Mouse (Mus musculus) lung, postnatal 25 days (tissue): ENCODE measurements at regions not wholly inside any gene's neighbourhood (a gene's known extent, or its start where the extent isn't known, plus 50 kb on each side); places are given as distances from the start of the nearest gene placed in this dataset.
A peak's percentile ranks its signal among the peaks of the same experiment; 100 is the strongest.

Experiments used
- DNase-seq: peaks from one replicate; pipeline ENCODE4 v3.0.0; 2022; ENCODE audit warnings: low spot score

GRCm38 (mm10) chr2:170294657-170295056 is 133.0 kb downstream of the Bcas1 start:
- DNase-seq = no peak

GRCm38 (mm10) chr2:170291841-170292655 is 135.6 kb downstream of the Bcas1 start:
- peak; percentile 54 for DNase-seq

GRCm38 (mm10) chr2:170289378-170289960 is 138.2 kb downstream of the Bcas1 start:
- DNase-seq = no peak

GRCm38 (mm10) chr2:170288787-170289186 is 138.9 kb downstream of the Bcas1 start:
- no peak for DNase-seq

- DNase-seq = no peak
Measured at GRCm38 (mm10) chr2:170288196-170288595, 139.4 kb downstream of the Bcas1 start.

GRCm38 (mm10) chr2:170287301-170287885 is 139.5 kb upstream of the Zfp217 start:
- DNase-seq = peak; percentile 68

GRCm38 (mm10) chr2:170286773-170287172 is 138.9 kb upstream of the Zfp217 start:
- no peak for DNase-seq

- no peak for DNase-seq
Measured at GRCm38 (mm10) chr2:170282463-170282862, 134.6 kb upstream of the Zfp217 start.

- DNase-seq = no peak
Measured at GRCm38 (mm10) chr2:170281311-170282008, 133.6 kb upstream of the Zfp217 start.

GRCm38 (mm10) chr2:170280733-170281132 is 132.8 kb upstream of the Zfp217 start:
- DNase-seq = no peak

- no peak for DNase-seq
Measured at GRCm38 (mm10) chr2:170277896-170278295, 130.0 kb upstream of the Zfp217 start.

- DNase-seq = no peak
Measured at GRCm38 (mm10) chr2:170277182-170277767, 129.4 kb upstream of the Zfp217 start.

- DNase-seq = no peak
Measured at GRCm38 (mm10) chr2:170275687-170276086, 127.8 kb upstream of the Zfp217 start.

- no peak for DNase-seq
Measured at GRCm38 (mm10) chr2:170269926-170270577, 122.1 kb upstream of the Zfp217 start.

- DNase-seq = peak; percentile 57
Measured at GRCm38 (mm10) chr2:170268080-170268479, 120.2 kb upstream of the Zfp217 start.

GRCm38 (mm10) chr2:170267152-170267551 is 119.2 kb upstream of the Zfp217 start:
- DNase-seq = peak; percentile 53

- DNase-seq = no peak
Measured at GRCm38 (mm10) chr2:170266407-170267101, 118.7 kb upstream of the Zfp217 start.

- DNase-seq = no peak
Measured at GRCm38 (mm10) chr2:170263594-170263993, 115.7 kb upstream of the Zfp217 start.

GRCm38 (mm10) chr2:170261191-170261590 is 113.3 kb upstream of the Zfp217 start:
- no peak for DNase-seq

- DNase-seq = no peak
Measured at GRCm38 (mm10) chr2:170259662-170260457, 112.0 kb upstream of the Zfp217 start.
